Mouse (Mus musculus) forebrain, postnatal 0 days (tissue): ENCODE measurements around the gene Pih1d3. TPM values are rescaled to one million over a fixed set of nuclear protein-coding genes. Genes with fewer than 3 reads are reported as not detected.

Experiments used
- ATAC-seq: fragments of 200-750 bp; cut with Nextera tagmentation; 2 replicates; pipeline ENCODE4 v1.8.0; 2017; ENCODE audit warnings: mild to moderate bottlenecking, moderate library complexity
- DNase-seq: peaks from one replicate; pipeline ENCODE4 v3.0.0-alpha.2; 2015
- H3K27ac ChIP-seq: fragments of 300-500 bp; sonication (generic); 2 replicates; pipeline ENCODE4 v1.5.1; 2014; ENCODE audit warnings: low read depth, mild to moderate bottlenecking, antibody characterized with exemption, low read length, moderate library complexity, mixed read lengths
- H3K27me3 ChIP-seq: fragments of 300-500 bp; sonication (generic); 2 replicates; pipeline ENCODE4 v1.6.1; 2014; ENCODE audit warnings: mild to moderate bottlenecking, low read length, mixed read lengths; ENCODE audit not compliant: insufficient read depth
- H3K36me3 ChIP-seq: fragments of 300-500 bp; sonication (generic); 2 replicates; pipeline ENCODE4 v1.6.1; 2014; ENCODE audit warnings: mild to moderate bottlenecking, moderate library complexity; ENCODE audit not compliant: insufficient read depth
- H3K4me1 ChIP-seq: fragments of 300-500 bp; sonication (generic); 2 replicates; pipeline ENCODE4 v1.6.1; 2014; ENCODE audit warnings: antibody characterized with exemption; ENCODE audit not compliant: insufficient read depth
- H3K4me2 ChIP-seq: fragments of 300-500 bp; sonication (generic); 2 replicates; pipeline ENCODE4 v1.6.1; 2014; ENCODE audit warnings: low read depth, mild to moderate bottlenecking, moderate library complexity
- H3K4me3 ChIP-seq: fragments of 300-500 bp; sonication (generic); 2 replicates; pipeline ENCODE4 v1.5.1; 2014; ENCODE audit warnings: low read depth, low read length, mixed read lengths
- H3K9ac ChIP-seq: fragments of 300-500 bp; sonication (generic); 2 replicates; pipeline ENCODE4 v1.6.1; 2014; ENCODE audit warnings: mild to moderate bottlenecking
- H3K9me3 ChIP-seq: fragments of 300-500 bp; sonication (generic); 2 replicates; pipeline ENCODE4 v1.6.1; 2016; ENCODE audit warnings: low read length
- CTCF ChIP-seq: sonication (generic); IDR thresholded peaks from 2 replicates; pipeline ENCODE4 v1.5.1; 2016; ENCODE audit warnings: antibody characterized with exemption, control low read depth, low read depth
- WGBS: fragments of 180-500 bp; shearing (Covaris S2); extraction: QIAGEN DNeasy Blood & Tissue Kit; methylation state at CpG from one replicate; pipeline ENCODE4 v1.1.7; 2014; 5-methylcytosine and 5-hydroxymethylcytosine counted together
- polyA plus RNA-seq: library from polyadenylated mRNA; unstranded; fragments of >200 nt; fragmentation: Nextera tagmentation; extraction: Ambion mirVana; gene quantifications from 2 replicates; pipeline ENCODE4 v1.2.1, GENCODE M21; 2015
- total RNA-seq: library from RNA; depleted of rRNA; stranded (reverse); fragments of >200 nt; gene quantifications from 2 replicates; pipeline ENCODE4 v1.2.3, GENCODE M21; 2014

Gene Pih1d3
- total and polyA plus RNA-seq, 2 experiments from 2014 or later, result not detected

DNA sequence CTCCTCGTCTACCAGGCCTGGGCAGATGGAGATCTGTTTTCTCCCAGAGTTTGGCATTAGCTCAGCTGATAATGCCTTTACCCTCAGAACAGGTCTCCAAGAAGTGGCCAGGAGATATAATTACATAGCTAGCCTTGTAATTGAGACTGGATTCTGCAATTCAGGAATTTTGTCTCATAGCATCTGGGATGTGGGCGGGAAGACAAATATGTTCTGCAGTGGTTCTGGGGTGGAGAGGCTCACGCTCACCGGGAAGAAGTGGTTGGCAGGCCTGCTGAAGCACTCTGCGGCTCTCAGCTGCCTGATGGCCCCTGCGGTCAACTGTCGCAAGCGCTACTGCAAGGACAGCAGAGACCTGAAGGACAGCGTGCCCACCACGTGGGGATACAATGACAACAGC, 18.9 kb upstream of the Pih1d3 start:
- TF ChIP-seq CTCF, result no peak
- WGBS, result 93% methylated on average over 10 of the region's 10 CpGs

DNA sequence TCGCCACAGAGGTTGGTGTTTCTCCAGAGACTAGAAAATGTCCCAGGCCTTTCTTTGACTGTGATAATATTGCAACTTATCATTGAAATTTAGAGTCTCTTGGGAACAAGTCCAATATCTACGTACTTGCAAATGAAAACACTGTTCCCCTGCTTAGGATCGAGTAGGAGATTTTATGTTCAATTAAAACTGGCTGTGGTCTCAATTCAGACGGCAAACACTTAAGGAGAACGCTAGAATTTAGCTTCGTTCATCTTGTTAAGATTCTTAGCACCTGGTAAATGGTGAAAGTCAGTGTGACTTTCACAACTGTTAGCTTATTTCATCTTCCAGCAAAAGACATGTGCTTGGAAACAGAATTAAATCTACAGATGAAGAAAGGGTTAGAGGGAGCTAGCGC, 17.3 kb upstream of the Pih1d3 start:
- no peaks in the 10 kb centered on the region for H3K36me3 ChIP-seq
- no peak overlapping the region for H3K27ac ChIP-seq
- H3K9me3 ChIP-seq, result no peaks in the 10 kb centered on the region
- no peak overlapping the region for H3K4me3 ChIP-seq
- 41% methylated on average over 7 of the region's 7 CpGs for WGBS
- no peak overlapping the region for H3K4me2 ChIP-seq
- H3K9ac ChIP-seq, result no peak overlapping the region
- H3K4me1 ChIP-seq, result no peaks in the 10 kb centered on the region
- TF ChIP-seq CTCF, result no peak
- no peaks in the 10 kb centered on the region for H3K27me3 ChIP-seq
- DNase-seq (peak; percentile 34), ATAC-seq (peak; percentile 63)

More for the DNA sequence above, 18.9 kb upstream of the Pih1d3 start:
- H3K36me3 ChIP-seq, result no peaks in the 10 kb centered on the region
- H3K4me2 ChIP-seq, result no peak overlapping the region
- ATAC-seq (no peak), DNase-seq (no peak)
- no peaks in the 10 kb centered on the region for H3K9me3 ChIP-seq
- no peak overlapping the region for H3K27ac ChIP-seq
- no peak overlapping the region for H3K4me3 ChIP-seq
- no peaks in the 10 kb centered on the region for H3K4me1 ChIP-seq
- no peaks in the 10 kb centered on the region for H3K27me3 ChIP-seq
- no peak overlapping the region for H3K9ac ChIP-seq

DNA sequence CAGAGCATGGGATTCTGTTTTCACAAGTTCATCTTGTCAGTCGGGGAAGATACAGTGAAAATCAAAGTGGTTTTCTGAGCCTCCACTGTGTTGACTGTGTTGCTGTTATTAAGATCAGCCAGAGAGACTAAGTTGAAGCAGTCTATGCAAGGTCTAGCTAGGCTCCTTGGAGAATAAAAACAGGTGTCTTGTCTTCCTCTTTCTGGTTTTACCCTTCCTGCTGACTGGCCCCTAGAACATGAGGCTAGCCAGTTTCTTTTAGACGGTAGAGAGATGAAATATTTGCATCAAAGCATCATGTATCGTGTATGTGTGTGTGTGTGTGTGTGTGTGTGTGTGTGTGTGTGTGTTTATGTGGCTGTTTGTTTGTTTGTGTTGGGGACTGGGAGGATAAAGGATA, 16.9 kb upstream of the Pih1d3 start:
- Histone ChIP-seq H3K4me2 (no peak overlapping the region), H3K27me3 (no peaks in the 10 kb centered on the region), H3K9me3 (no peaks in the 10 kb centered on the region), H3K36me3 (no peaks in the 10 kb centered on the region), H3K27ac (no peak overlapping the region), H3K4me3 (no peak overlapping the region), H3K4me1 (no peaks in the 10 kb centered on the region), H3K9ac (no peak overlapping the region)
- DNase-seq, result no peak
- 49% methylated on average over 3 of the region's 3 CpGs for WGBS
- ATAC-seq, result no peak
- no peak for TF ChIP-seq CTCF

DNA sequence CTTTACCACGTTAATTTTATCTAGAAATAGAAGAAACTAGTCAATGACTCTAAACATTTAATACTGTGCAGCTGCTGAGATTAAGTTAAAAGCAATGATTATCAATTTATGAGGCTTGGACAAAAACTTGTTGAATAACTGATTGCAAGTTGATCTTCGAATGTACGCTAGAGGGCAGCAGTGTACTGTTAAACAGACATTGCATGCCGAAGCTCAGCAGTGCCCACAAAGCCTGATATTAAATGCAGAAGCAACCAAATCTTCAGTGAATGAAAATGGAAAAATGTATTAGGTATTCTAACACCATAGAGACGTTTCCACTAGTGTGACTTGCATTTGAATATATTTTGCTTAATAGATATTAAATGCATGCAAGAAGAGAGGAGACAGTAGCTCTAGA, 12.5 kb upstream of the Pih1d3 start:
- Histone ChIP-seq H3K9me3 (no peaks in the 10 kb centered on the region), H3K36me3 (no peaks in the 10 kb centered on the region), H3K9ac (no peak overlapping the region), H3K4me1 (no peaks in the 10 kb centered on the region), H3K27ac (no peak overlapping the region), H3K27me3 (no peaks in the 10 kb centered on the region), H3K4me3 (no peak overlapping the region), H3K4me2 (no peak overlapping the region)
- peak; percentile 89 for TF ChIP-seq CTCF
- WGBS, result 0% methylated on average over 5 of the region's 5 CpGs
- ATAC-seq (peak; percentile 75), DNase-seq (peak; percentile 91)

DNA sequence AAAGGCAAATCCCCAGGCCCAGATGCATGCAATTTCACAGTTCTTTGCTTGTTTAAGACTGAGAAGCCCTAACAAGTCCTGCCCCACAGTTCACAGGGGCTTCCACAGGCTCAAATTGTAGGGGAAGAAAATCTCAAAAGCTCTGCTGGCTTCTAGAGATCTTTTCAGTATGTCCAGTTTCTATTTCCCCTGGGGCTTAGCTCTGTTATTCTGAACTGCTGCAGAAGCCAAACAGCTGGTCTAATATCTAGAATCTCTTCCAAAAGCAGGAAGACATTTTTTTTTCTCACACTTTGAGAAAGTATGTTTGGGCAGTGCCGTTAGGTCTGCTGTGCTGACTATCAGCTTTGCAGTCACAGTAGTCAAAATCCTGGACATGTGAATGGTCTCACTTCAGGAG, 7.8 kb upstream of the Pih1d3 start:
- WGBS, result 92% methylated on average over 1 of the region's 1 CpGs
- Histone ChIP-seq H3K27me3 (no peaks in the 10 kb centered on the region), H3K36me3 (no peaks in the 10 kb centered on the region), H3K9ac (no peak overlapping the region), H3K4me1 (no peaks in the 10 kb centered on the region), H3K9me3 (no peaks in the 10 kb centered on the region), H3K27ac (no peak overlapping the region), H3K4me2 (no peak overlapping the region), H3K4me3 (no peak overlapping the region)
- ATAC-seq (no peak), DNase-seq (no peak)
- TF ChIP-seq CTCF, result no peak

DNA sequence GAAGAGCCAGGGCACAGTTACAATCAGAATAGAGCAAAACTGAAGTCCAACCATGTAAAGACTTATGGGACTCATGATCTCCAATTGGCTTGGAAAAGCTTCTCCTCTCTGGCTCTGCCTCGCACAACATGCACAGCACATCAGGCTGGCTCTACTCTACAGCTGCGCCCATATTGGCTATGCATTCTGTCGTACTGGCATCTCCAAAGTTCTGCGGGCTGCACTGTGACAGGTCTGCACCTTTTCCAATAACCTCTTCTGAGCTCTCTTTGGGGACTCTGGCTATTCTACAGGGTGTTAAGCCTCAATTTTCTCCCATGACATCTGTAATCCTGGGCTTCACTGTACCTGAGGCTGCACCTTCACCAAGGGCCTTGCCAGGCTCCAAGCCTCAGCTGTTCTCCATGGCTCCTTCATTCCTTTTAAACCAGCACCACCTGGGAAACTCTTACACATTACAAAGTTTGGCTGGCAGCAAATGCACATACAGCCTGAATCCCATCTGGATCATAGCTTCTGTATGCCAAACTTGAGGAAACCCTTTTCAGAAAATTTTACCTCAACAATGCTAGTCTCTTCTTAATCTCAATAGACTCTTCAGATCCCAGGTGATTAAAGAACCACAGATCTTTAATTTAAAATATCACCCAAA, 1.9 kb upstream of the Pih1d3 start:
- no peaks in the 10 kb centered on the region for H3K4me1 ChIP-seq
- H3K4me2 ChIP-seq, result no peak overlapping the region
- H3K27me3 ChIP-seq, result no peaks in the 10 kb centered on the region
- H3K4me3 ChIP-seq, result no peak overlapping the region
- H3K9me3 ChIP-seq, result no peaks in the 10 kb centered on the region
- H3K36me3 ChIP-seq, result no peaks in the 10 kb centered on the region
- no peak overlapping the region for H3K27ac ChIP-seq
- peak; percentile 44 for DNase-seq
- no peak for TF ChIP-seq CTCF
- 83% methylated on average over 4 of the region's 4 CpGs for WGBS
- peak; percentile 20; the same call in 1 of the 2 replicates for ATAC-seq
- no peak overlapping the region for H3K9ac ChIP-seq

DNA sequence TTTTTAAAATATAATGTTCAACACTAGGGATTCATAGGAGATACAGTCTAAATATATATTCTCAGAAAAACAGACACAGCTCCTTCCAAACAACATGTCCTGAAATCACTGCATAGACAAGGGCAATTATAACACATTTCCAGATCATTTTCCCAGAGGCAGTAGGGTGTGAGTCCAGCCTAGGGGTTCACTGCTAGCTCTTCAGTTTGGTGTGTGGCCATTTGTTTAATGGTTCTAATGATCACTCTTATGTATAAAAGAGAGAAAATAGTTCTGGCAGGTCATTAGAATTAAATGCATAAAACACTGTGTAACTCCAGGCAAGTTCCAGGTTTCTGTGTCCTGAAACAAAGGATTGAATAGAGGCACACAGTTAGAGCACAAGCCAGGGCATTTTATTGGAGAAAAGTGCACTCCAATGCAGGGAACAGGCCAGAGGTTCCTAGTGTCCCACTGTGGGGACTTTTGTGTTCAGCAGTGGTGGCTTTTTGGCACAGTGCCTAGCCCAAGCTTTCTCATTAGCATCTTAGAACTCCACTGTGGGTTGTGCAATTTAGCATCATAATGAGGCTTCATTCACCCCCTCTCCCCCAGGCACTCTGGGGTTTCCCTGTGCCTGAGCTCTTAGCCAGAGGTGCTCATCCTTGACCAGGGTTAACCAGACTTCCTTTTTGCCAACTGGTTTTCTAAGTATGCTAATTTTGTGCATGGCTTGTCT, 10.8 kb downstream of the Pih1d3 start:
- ATAC-seq (peak; percentile 81), DNase-seq (peak; percentile 51)
- H3K9ac ChIP-seq, result no peak overlapping the region
- no peaks in the 10 kb centered on the region for H3K27me3 ChIP-seq
- no peak overlapping the region for H3K4me2 ChIP-seq
- no peak overlapping the region for H3K4me3 ChIP-seq
- H3K9me3 ChIP-seq, result no peaks in the 10 kb centered on the region
- no peak overlapping the region for H3K27ac ChIP-seq
- H3K36me3 ChIP-seq, result no peaks in the 10 kb centered on the region
- H3K4me1 ChIP-seq, result peaks cover 3% of the 10 kb centered on the region; the same call in 1 of the 2 replicates
- no peak for TF ChIP-seq CTCF
